In the genomic region with DNA sequence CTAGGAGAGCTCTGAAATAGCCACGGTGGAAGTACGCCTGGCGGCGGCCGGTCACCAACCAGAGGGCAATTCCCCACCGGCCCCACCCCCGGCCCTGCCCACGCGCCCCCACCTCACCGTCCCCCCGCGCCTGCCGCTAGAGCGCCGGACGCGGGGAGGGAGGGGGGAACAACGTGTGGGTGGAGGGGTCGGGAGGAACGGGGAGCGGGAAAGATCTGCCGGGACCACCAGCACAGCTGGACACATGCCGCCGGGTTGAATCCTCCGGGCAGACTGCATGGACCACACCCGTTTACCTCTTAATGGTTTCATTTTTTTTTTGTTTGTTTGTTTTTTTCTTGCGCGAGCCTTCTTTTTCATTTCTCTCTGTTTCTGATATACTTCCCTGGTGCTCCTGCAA, we compare ENCODE assay signal across 9 mouse cellular contexts.
DNase-seq lines count a peak whose midpoint lies in the region; ATAC-seq and TF ChIP-seq lines count a peak whose summit lies in the region.
"Had no signal": no experiment of that assay in that cellular context is flagged by ENCODE, and none has a peak within 500 bp of the region (broad histone marks: within the 10 kb centered on the region; RNA-seq: fewer than 3 reads in every experiment).

No protein-coding gene starts in this region.

- TF ChIP-seq POLR2A in MEL (IDR thresholded peaks at IDR 0.05; ENCODE audit: control insufficient read depth in 1 of 2, insufficient read depth in 1 of 2, low read depth in 1 of 2, low read length in 2 of 2, poor library complexity in 1 of 2), result no peak

- TF ChIP-seq EP300 in MEL (IDR thresholded peaks at IDR 0.05; ENCODE audit: low read depth in 1 of 2, low read length in 2 of 2), result no peak

- peak in 1 of 3 experiments; percentile 22; a peak in 1 of 6 replicates for TF ChIP-seq CTCF in MEL (IDR thresholded peaks at IDR 0.05 in 2 of 3, conservative IDR thresholded peaks at IDR 0.05 in 1 of 3; ENCODE audit: control insufficient read depth in 1 of 3, insufficient read depth in 1 of 3, low read depth in 2 of 3, low read length in 3 of 3, poor library complexity in 1 of 3, severe bottlenecking in 1 of 3)

- no peaks in the 10 kb centered on the region for H3K79me2 ChIP-seq in MEL (ENCODE audit: control insufficient read depth, insufficient read depth, low read length, poor library complexity)

- no peak for TF ChIP-seq RAD21 in MEL (IDR thresholded peaks at IDR 0.05; ENCODE audit: low read depth, low read length)

- no peak overlapping the region for H3K9ac ChIP-seq in MEL (ENCODE audit: control insufficient read depth, low read depth, low read length, poor library complexity, severe bottlenecking)
- H3K9ac ChIP-seq in kidney, embryonic 16.5 days (replicated peaks; ENCODE audit: low read length), result no peak overlapping the region

- no peaks in the 10 kb centered on the region for H3K4me1 ChIP-seq in MEL (ENCODE audit: control insufficient read depth in 1 of 2, insufficient read depth in 2 of 2, low read length in 2 of 2)
- no peaks in the 10 kb centered on the region for H3K4me1 ChIP-seq in kidney, embryonic 16.5 days (ENCODE audit: insufficient read depth, low read length)

- no peaks in the 10 kb centered on the region for H3K36me3 ChIP-seq in MEL (ENCODE audit: control insufficient read depth in 1 of 2, insufficient read depth in 2 of 2, low read length in 2 of 2)
- H3K36me3 ChIP-seq in kidney, embryonic 16.5 days (ENCODE audit: insufficient read depth, low read length), result no peaks in the 10 kb centered on the region

- no peak overlapping the region for H3K4me3 ChIP-seq in MEL (ENCODE audit: control insufficient read depth in 1 of 2, insufficient read depth in 1 of 2, low read depth in 2 of 2, low read length in 2 of 2)
- H3K4me3 ChIP-seq in kidney, embryonic 16.5 days (ENCODE audit: low read length), result no peak overlapping the region
- H3K4me3 ChIP-seq: layer of hippocampus, adult 2 months had no signal

- no peaks in the 10 kb centered on the region for H3K9me3 ChIP-seq in MEL (replicated peaks; ENCODE audit: insufficient read depth, low read length)
- H3K9me3 ChIP-seq in kidney, embryonic 16.5 days (ENCODE audit: low read length), result peaks cover 15% of the 10 kb centered on the region; the same call in 1 of the 2 replicates

- 48% methylated on average over 28 of the region's 28 CpGs for WGBS in kidney, embryonic 16.5 days

- H3K27me3 ChIP-seq in MEL (ENCODE audit: control insufficient read depth in 1 of 2, insufficient read depth in 2 of 2, low read length in 2 of 2), result no peaks in the 10 kb centered on the region
- no peaks in the 10 kb centered on the region for H3K27me3 ChIP-seq in kidney, embryonic 16.5 days (ENCODE audit: insufficient read depth, low read length)

- no peak overlapping the region for H3K27ac ChIP-seq in MEL (ENCODE audit: control insufficient read depth, low read depth, low read length)
- no peak overlapping the region for H3K27ac ChIP-seq in kidney, embryonic 16.5 days (ENCODE audit: low read length)
- H3K27ac ChIP-seq: layer of hippocampus, adult 2 months had no signal

- intact Hi-C loops in gastrocnemius, postnatal 14 days (cut with DNase I; ENCODE audit: low total_unique reads), result no loop called here

- H3K4me2 ChIP-seq in kidney, embryonic 16.5 days (replicated peaks; ENCODE audit: low read depth, low read length), result no peak overlapping the region

- ATAC-seq in kidney, embryonic 16.5 days (ENCODE audit: low FRiP score, low TSS enrichment), result peak; percentile 99

- DNase-seq in 416B (ENCODE audit: low read depth) (peak; percentile 69), MEL (ENCODE audit: low read depth, low spot score) (peak; percentile 76)
- peak; percentile 32 for DNase-seq in cerebellum, adult 9-11 months
- DNase-seq in gastrocnemius, postnatal 14 days, result peak; percentile 83
- peak; percentile 75 for DNase-seq in lung, postnatal 10 days
- DNase-seq in retina, embryonic 14.5 days (ENCODE audit: low spot score), result peak; percentile 47
- DNase-seq in urinary bladder, postnatal 10 days (ENCODE audit: low spot score), result peak; percentile 81

TF ChIP-seq in MEL, 35 proteins besides CTCF, POLR2A, EP300 and RAD21:
- TF ChIP-seq MAX (IDR thresholded peaks at IDR 0.05; ENCODE audit: low read length) (no peak), BHLHE40 (IDR thresholded peaks at IDR 0.05; ENCODE audit: borderline replicate concordance, low read depth, low read length) (no peak), POLR2AphosphoS2 (IDR thresholded peaks at IDR 0.05; ENCODE audit: low read length) (no peak), JUND (IDR thresholded peaks at IDR 0.05; ENCODE audit: low read depth, low read length) (no peak), ELF1 (IDR thresholded peaks at IDR 0.05; ENCODE audit: low read depth, low read length) (no peak), USF1 (IDR thresholded peaks at IDR 0.05; ENCODE audit: low read depth, low read length) (no peak), MYB (IDR thresholded peaks at IDR 0.05; ENCODE audit: low read depth, low read length) (no peak), TCF12 (IDR thresholded peaks at IDR 0.05; ENCODE audit: low read depth, low read length) (no peak), MAZ (IDR thresholded peaks at IDR 0.05; ENCODE audit: low read depth, low read length) (no peak), E2F4 (IDR thresholded peaks at IDR 0.05; ENCODE audit: borderline replicate concordance, low read depth, low read length) (no peak), MYC (IDR thresholded peaks at IDR 0.05; ENCODE audit: low read depth, low read length) (no peak), ZMIZ1 (IDR thresholded peaks at IDR 0.05; ENCODE audit: low read depth, low read length) (no peak), USF2 (IDR thresholded peaks at IDR 0.05; ENCODE audit: borderline replicate concordance in 1 of 2, insufficient read depth in 1 of 2, low read depth in 1 of 2, low read length in 2 of 2) (no peak), SMC3 (IDR thresholded peaks at IDR 0.05; ENCODE audit: low read depth, low read length) (no peak)

Comparison
In these comparisons a context has a peak if more than half of its experiments do, and no peak if none do; other contexts are left out.
1. DNase-seq: peak in every context shown above with its lines; median percentile 83 in gastrocnemius, postnatal 14 days; 81 in urinary bladder, postnatal 10 days; 76 in MEL; 75 in lung, postnatal 10 days; 69 in 416B; 47 in retina, embryonic 14.5 days; 32 in cerebellum, adult 9-11 months.